Mouse (Mus musculus) natural killer cell, adult 2 months (primary cell): Measurements from ENCODE around the gene Rfxap.
A peak's percentile ranks its signal among the peaks of the same experiment; 100 is the strongest.

Experiments used
- DNase-seq, 2 experiments: peaks; one replicate each; pipeline ENCODE4 v3.0.0; 2022; ENCODE audit warnings: low spot score in 2 of 2

The Rfxap gene

GRCm38 (mm10) chr3:54807666-54808217, at the start of gene Rfxap:
TSS of gene Rfxap (minus strand) at chr3:54807791.
- peak; percentile 95 for DNase-seq

GRCm38 (mm10) chr3:54835421-54835820, 27.8 kb upstream of the Rfxap start:
- no peak for DNase-seq

GRCm38 (mm10) chr3:54832491-54832890, 24.9 kb upstream of the Rfxap start:
- no peak for DNase-seq

GRCm38 (mm10) chr3:54822526-54822925, 14.9 kb upstream of the Rfxap start:
- no peak for DNase-seq

DNA sequence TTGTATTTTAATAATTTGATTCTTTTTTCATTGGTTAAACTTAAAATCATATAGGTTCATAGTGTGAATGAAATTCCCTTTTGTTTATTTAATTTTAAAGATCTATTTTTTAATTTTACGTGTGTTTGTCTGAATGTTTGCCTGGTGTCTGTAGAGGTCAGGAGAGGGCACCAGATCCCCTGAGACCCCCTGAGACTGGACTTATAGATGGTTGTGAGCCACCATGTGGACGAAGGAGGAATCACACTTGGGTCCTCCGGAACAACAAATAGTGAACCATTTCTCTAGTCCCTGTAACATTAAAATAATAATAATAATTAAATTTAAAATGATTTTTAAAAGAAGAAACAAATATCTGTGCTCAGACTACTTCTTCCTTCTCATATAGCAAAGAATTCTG, 7.7 kb upstream of the Rfxap start:
- DNase-seq = peak; percentile 32 to 45

- no peak for DNase-seq
Measured at GRCm38 (mm10) chr3:54814622-54815021, 7.0 kb upstream of the Rfxap start.

- no peak for DNase-seq
Measured at GRCm38 (mm10) chr3:54813418-54813988, 5.9 kb upstream of the Rfxap start.

- DNase-seq = no peak
Measured at GRCm38 (mm10) chr3:54811616-54812015, 4.0 kb upstream of the Rfxap start.

- peak; percentile 8 to 13 for DNase-seq
Measured at GRCm38 (mm10) chr3:54809111-54809510, 1.5 kb upstream of the Rfxap start.

DNA sequence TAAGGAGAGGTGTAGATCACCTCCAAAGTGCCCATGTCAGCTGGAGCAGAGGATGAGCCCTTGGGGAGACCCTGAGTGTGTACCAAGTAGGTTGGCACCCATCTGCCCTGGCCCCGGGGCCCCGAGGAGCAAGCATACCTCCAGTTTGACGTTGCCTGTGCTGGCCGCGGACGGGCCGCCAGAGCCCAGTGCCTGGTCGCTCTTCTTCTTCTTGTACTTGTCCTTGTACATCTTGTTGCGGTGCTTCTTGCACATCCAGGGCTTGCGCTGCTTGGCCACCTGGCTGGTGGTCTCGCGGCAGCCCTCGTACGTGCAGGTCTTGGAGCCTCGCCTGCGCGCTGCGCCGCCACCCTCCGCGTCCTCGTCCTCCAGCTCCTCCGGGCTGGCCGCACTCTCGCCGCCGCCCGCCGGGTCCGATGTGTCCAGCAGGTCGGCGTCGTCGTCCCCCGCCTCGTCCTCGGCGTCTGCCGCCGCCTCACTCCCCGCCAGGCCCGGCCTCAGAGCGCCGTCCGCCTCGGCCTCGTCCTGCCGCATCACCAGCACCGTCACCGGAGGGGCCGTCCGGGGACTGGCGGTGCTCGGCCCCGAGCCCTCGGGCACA, 430 bp downstream of the Rfxap start:
- DNase-seq = no peak

DNA sequence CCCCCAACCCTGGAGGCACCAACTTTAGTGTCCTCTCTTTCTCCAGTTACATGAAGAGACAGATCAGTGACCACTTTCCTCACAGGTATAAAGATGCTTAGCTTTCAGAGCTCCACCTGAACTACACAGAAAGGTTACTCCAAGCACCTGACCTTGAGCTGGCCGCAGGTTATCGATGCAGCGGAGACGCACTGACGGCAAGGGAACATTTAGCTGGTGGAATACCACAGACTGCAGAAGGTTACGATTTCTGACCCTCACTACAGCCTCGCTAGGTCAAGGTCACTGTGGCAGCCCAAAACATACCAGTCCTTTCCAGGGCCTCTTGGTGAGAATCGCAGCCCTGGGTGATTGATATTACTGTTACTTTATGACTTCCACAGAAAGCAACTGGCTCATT, 3.9 kb downstream of the Rfxap start:
- no peak for DNase-seq

- peak in 1 of 2 experiments; percentile 3 for DNase-seq
Measured at GRCm38 (mm10) chr3:54797211-54797610, 10.4 kb downstream of the Rfxap start.

GRCm38 (mm10) chr3:54795806-54796205, 11.8 kb downstream of the Rfxap start:
- DNase-seq = no peak

- DNase-seq = no peak
Measured at GRCm38 (mm10) chr3:54795379-54795778, 12.2 kb downstream of the Rfxap start.

- DNase-seq = no peak
Measured at GRCm38 (mm10) chr3:54793762-54794161, 13.8 kb downstream of the Rfxap start.

GRCm38 (mm10) chr3:54791822-54792677, 15.5 kb downstream of the Rfxap start:
- no peak for DNase-seq

DNA sequence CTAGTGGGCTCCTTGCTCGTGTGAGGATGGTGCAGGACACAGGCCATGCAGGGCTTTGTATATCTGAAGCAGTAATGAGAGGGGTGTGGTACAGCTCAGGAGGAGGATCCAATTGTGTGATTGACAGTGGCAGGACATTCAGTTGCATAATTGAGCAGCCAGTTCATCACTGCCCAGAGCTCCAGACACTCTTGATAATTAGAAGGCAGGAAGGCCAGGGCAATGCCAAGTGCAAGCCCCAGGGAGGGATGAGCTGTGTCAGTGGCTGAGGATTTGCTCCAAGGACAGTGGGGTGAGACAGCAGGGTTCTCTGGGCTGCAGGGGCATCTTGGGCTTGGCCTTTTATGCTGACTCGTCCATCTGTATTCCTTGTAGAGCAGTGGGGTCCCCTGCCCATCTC, 17.0 kb downstream of the Rfxap start:
- no peak for DNase-seq

- no peak for DNase-seq
Measured at GRCm38 (mm10) chr3:54775989-54776631, 31.5 kb downstream of the Rfxap start.

DNA sequence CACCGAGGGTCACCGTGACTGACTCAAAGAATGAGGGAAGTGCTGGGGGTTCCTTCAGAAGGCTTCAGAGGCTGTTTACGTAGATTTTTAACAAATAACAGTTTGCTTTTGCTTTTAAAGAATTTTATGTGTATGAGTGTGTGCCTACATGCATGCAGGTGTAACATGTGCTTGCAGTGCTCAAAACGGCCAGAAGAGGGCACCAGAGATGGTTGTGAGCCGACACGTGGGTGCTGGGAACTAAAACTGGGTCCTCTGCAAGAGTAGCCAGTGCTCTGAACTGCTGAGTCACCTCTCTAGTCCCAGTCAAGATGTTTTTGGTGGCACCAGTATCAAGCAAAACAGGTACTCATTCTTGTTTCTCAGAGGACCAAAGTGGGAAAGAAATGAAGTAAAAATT, 34.0 kb downstream of the Rfxap start:
- no peak for DNase-seq

GRCm38 (mm10) chr3:54769349-54770275, 38.0 kb downstream of the Rfxap start:
- DNase-seq = no peak

GRCm38 (mm10) chr3:54768592-54768991, 39.0 kb downstream of the Rfxap start:
- DNase-seq = no peak
